Mouse (Mus musculus): Measurements from ENCODE around the gene Rab23.

Rab23 gene

GRCm38 (mm10) chr1:33719733-33720225 lies at the start of gene Rab23:
Gene Rab23, plus strand, starts transcription at chr1:33719887.
- in situ Hi-C loops (cut with MboI; ENCODE audit: low sequenced_read_pairs): no loop called here

GRCm38 (mm10) chr1:33670164-33670616 lies 49.5 kb upstream of the Rab23 start:
- in situ Hi-C loops (cut with MboI; ENCODE audit: low sequenced_read_pairs): no loop called here

GRCm38 (mm10) chr1:33671441-33671840 lies 48.2 kb upstream of the Rab23 start:
- in situ Hi-C loops (cut with MboI; ENCODE audit: low sequenced_read_pairs): no loop called here

GRCm38 (mm10) chr1:33672083-33672482 lies 47.6 kb upstream of the Rab23 start:
- in situ Hi-C loops (cut with MboI; ENCODE audit: low sequenced_read_pairs): no loop called here

- in situ Hi-C loops (cut with MboI; ENCODE audit: low sequenced_read_pairs): no loop called here
Measured at GRCm38 (mm10) chr1:33672514-33672913, 47.2 kb upstream of the Rab23 start.

- in situ Hi-C loops (cut with MboI; ENCODE audit: low sequenced_read_pairs): no loop called here
Measured at GRCm38 (mm10) chr1:33673158-33673960, 46.3 kb upstream of the Rab23 start.

- in situ Hi-C loops (cut with MboI; ENCODE audit: low sequenced_read_pairs): loop anchor here (10.0 kb wide), 1 partner anchor 54 kb away; no protein-coding TSS in a partner anchor
Measured at GRCm38 (mm10) chr1:33680435-33680834, 39.3 kb upstream of the Rab23 start.

GRCm38 (mm10) chr1:33680890-33681289 lies 38.8 kb upstream of the Rab23 start:
- in situ Hi-C loops (cut with MboI; ENCODE audit: low sequenced_read_pairs): loop anchor here (10.0 kb wide), 1 partner anchor 54 kb away; no protein-coding TSS in a partner anchor

GRCm38 (mm10) chr1:33684459-33684858 lies 35.2 kb upstream of the Rab23 start:
- in situ Hi-C loops (cut with MboI; ENCODE audit: low sequenced_read_pairs): loop anchor here (10.0 kb wide), 1 partner anchor 50 kb away; no protein-coding TSS in a partner anchor

GRCm38 (mm10) chr1:33688810-33689209 lies 30.9 kb upstream of the Rab23 start:
- in situ Hi-C loops (cut with MboI; ENCODE audit: low sequenced_read_pairs): loop anchor here (10.0 kb wide), 1 partner anchor 46 kb away; no protein-coding TSS in a partner anchor

GRCm38 (mm10) chr1:33689446-33690086 lies 30.1 kb upstream of the Rab23 start:
- in situ Hi-C loops (cut with MboI; ENCODE audit: low sequenced_read_pairs): loop anchor here (10.0 kb wide), 1 partner anchor 45 kb away; no protein-coding TSS in a partner anchor

GRCm38 (mm10) chr1:33690087-33690448 lies 29.6 kb upstream of the Rab23 start:
- in situ Hi-C loops (cut with MboI; ENCODE audit: low sequenced_read_pairs): no loop called here

- in situ Hi-C loops (cut with MboI; ENCODE audit: low sequenced_read_pairs): no loop called here
Measured at GRCm38 (mm10) chr1:33693893-33694292, 25.8 kb upstream of the Rab23 start.

- in situ Hi-C loops (cut with MboI; ENCODE audit: low sequenced_read_pairs): no loop called here
Measured at GRCm38 (mm10) chr1:33696016-33696415, 23.7 kb upstream of the Rab23 start.

GRCm38 (mm10) chr1:33701244-33701643 lies 18.4 kb upstream of the Rab23 start:
- in situ Hi-C loops (cut with MboI; ENCODE audit: low sequenced_read_pairs): no loop called here

GRCm38 (mm10) chr1:33709615-33710014 lies 10.1 kb upstream of the Rab23 start:
- in situ Hi-C loops (cut with MboI; ENCODE audit: low sequenced_read_pairs): no loop called here

- in situ Hi-C loops (cut with MboI; ENCODE audit: low sequenced_read_pairs): no loop called here
Measured at GRCm38 (mm10) chr1:33712026-33712425, 7.7 kb upstream of the Rab23 start.

- in situ Hi-C loops (cut with MboI; ENCODE audit: low sequenced_read_pairs): no loop called here
Measured at GRCm38 (mm10) chr1:33714796-33715195, 4.9 kb upstream of the Rab23 start.

GRCm38 (mm10) chr1:33717636-33718035 lies 2.1 kb upstream of the Rab23 start:
- in situ Hi-C loops (cut with MboI; ENCODE audit: low sequenced_read_pairs): no loop called here

- in situ Hi-C loops (cut with MboI; ENCODE audit: low sequenced_read_pairs): no loop called here
Measured at GRCm38 (mm10) chr1:33720231-33720630, 544 bp downstream of the Rab23 start.

GRCm38 (mm10) chr1:33721020-33721419 lies 1.3 kb downstream of the Rab23 start:
- in situ Hi-C loops (cut with MboI; ENCODE audit: low sequenced_read_pairs): no loop called here

- in situ Hi-C loops (cut with MboI; ENCODE audit: low sequenced_read_pairs): no loop called here
Measured at GRCm38 (mm10) chr1:33724516-33724915, 4.8 kb downstream of the Rab23 start.
